Mouse (Mus musculus) kidney, postnatal 14 days (tissue): Measurements from ENCODE around the gene Zbtb4.

ENCODE experiments used
- DNase-seq: peaks from one replicate; pipeline ENCODE4 v3.0.0; 2022; ENCODE audit warnings: mixed read lengths

Zbtb4 gene

DNA sequence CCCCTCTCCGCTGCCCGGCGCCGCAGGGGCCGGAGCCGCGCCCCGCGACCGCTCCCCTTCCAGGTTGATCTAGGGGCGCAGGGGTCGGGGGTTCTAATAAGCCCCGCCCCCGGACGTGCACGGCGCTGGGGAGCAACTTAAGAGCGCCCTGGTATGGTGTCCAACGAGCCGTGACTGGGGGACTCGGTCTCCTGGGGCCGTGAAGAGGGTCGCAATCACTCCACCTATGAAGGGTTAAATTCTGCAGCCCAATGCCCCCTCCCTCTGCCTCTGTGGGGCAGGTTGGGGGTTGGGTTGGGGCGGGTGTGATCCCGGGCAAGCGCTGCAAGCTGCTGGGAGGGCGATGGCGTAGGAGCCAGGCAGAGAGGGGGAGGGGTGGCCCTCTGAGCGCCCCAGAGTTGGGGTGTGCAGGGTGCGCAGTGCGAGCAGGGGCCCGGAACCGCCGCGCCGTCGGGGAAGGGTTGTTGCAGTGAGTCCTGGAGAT, 456 bp downstream of the Zbtb4 start:
- DNase-seq = peak; percentile 82

DNA sequence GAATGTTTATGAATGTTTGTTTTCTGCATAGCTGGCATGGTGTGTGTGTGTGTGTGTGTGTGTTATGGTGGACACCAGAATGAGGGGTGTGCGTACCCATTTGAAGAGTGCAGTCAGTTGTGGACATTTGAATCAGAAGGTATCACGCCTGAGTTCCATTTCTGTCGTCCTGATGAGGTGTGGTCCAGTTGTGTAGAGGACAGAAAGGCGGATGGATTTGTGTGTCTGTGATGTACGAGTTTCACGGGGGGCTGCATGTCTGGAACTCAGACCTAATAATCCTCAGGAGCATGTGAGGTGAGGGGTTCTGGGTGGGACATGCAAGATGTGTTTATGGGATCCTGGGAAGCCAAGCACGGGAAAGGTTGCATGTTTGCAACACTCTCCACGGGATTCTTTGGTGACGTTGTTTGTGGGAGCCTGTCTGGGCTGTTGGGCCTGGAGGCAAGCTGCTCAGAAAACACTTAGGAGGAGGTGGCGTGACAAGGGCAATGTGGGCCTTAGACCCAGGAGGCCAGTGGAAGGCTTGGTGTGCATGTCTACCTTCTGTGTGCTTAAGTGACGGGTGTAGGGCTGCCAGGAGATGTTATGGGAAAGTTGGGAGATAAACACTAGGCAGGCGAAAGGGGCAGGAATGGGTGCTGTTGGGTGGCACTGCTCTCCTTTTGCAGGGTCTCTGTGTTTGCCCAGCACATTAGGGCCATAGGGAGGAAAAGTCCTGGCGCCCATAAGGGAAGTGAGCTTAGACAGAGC, 1.3 kb downstream of the Zbtb4 start:
- DNase-seq = no peak

DNA sequence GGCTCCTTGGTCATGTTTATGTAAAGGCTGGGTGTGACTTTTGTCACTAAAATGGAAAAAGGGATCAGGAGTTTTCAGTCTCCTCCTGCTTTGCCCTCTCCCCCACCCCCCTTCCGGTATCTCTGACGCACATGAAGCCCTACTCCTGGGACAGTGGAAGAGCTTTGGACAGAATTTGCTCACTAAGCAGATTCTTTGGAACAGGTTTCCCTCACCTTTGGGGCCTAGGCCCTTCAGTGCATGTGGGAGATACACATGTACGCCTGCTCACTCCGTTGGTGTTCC, 1.9 kb downstream of the Zbtb4 start:
- DNase-seq = no peak

DNA sequence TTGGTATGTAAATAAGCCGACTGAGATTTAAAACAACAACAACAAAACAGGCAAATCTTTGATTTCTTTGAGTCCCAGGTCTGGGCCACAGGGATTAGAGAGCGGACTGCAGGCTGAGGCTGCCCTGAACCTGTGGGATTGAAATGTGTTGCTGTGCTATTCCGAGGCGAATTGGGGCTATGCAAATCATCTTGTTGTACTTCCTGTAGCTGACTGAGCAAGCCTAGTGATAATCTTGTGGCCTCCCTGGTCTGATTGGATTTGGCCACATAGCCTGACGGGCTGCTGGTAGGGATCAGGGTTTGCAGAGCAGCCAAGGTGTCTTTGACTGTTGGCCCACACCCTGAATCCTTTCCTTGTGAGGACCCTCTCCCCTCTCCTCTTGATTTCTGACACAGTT, 9.2 kb downstream of the Zbtb4 start:
- DNase-seq = no peak

DNA sequence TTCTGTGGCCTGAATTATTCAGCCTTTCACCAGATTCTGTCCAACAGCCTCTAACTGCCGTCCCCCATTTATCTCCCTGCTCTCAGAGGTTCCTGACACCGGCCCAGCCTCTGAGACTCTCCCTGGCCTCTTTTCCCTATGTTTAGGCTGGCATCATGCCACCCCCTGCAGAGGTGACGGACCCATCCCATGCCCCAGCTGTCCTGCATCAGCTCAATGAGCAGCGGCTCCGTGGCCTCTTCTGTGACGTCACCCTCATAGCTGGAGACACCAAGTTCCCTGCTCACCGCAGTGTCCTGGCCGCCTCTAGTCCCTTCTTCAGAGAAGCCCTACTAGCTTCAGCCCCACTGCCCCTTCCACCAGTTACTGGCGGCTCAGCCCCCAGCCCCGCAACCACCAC, 10.0 kb downstream of the Zbtb4 start:
- DNase-seq = no peak

DNA sequence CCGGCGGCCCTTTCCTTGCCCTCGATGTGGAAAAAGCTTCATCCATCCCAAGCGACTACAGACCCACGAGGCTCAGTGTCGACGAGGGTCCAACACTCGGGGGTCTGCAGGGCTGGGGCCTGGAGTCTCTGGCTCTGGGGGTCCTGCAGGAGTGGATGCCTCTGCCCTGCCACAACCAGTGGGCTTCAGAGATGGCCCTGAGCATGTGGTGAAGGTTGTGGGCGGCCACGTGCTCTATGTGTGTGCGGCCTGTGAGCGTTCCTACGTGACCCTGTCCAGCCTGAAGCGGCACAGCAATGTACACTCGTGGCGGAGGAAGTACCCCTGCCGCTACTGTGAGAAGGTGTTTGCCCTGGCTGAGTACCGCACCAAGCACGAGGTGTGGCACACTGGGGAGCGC, 10.8 kb downstream of the Zbtb4 start:
- DNase-seq = no peak

DNA sequence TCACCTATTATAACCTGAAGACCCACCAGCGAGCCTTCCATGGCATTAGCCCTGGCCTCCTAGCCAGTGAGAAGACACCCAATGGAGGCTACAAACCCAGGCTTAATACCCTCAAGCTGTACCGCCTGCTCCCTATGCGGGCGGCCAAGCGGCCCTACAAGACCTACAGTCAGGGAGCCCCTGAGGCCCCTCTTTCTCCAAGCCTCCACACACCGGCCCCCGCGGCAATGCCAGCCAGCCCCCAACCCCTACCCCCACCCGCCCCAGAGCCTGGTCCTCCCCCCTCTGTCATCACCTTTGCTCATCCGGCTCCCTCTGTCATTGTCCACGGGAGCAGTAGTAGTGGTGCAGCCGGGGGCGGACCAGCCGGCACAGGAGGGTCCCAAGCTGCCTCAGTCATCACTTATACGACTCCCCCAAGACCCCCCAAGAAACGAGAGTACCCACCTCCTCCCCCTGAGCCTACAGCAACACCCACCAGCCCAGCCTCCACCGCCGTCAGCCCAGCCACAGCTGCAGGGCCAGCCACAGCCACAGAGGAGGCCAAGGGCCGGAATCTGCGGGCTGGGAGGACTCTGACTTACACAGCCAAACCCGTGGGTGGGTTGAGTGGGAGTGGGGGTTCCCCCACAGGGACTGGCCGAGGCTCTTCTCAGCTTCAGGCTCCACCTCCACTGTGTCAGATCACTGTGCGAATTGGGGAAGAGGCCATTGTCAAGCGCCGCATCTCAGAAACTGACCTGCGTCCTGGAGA, 12.0 kb downstream of the Zbtb4 start:
- no peak for DNase-seq

DNA sequence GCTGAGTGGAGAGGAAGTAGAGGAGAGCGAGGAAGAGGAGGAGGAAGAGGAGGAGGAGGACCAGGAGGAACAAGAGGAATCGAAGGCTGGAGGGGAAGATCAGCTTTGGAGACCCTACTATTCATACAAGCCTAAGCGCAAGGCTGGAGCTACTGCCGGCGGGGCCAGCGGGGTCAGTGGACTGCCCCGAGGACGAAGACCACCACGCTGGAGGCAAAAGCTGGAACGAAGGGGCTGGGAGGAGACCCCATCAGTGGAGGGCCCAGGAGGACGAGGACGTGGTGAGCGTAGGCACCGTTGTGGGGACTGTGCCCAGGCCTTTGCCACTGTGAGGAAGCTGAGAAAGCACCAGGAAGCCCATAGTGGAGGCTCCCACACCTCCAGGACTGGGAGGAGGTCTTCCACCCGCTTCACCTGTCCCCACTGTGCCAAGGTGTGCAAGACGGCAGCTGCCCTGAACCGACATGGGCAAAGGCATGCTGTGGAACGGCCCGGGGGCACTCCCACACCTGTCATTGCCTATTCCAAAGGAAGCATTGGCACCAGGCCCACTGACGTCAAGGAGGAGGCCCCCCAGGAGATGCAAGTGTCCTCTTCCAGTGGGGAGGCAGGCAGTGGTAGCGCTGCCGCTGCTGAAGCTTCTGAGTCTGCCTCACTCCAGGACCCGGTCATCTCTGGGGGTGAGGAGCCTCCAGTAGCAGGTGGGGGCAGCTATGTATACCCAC, 12.7 kb downstream of the Zbtb4 start:
- DNase-seq = peak; percentile 47

DNA sequence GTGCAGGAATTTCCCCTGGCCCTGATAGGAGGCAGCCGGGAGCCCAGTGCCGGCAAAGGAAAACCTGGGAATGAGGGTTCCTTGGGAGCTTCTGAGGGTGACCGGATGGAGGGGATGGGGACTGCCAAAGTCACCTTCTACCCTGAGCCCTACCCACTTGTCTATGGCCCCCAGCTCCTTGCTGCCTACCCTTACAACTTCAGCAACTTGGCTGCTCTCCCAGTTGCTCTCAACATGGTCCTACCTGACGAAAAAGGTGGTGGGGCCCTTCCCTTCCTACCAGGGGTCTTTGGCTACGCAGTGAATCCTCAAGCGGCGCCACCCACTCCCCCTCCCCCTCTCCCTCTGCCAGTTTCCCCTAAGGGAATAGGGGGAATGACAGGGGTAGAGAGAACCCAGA, 13.3 kb downstream of the Zbtb4 start:
- DNase-seq = no peak

DNA sequence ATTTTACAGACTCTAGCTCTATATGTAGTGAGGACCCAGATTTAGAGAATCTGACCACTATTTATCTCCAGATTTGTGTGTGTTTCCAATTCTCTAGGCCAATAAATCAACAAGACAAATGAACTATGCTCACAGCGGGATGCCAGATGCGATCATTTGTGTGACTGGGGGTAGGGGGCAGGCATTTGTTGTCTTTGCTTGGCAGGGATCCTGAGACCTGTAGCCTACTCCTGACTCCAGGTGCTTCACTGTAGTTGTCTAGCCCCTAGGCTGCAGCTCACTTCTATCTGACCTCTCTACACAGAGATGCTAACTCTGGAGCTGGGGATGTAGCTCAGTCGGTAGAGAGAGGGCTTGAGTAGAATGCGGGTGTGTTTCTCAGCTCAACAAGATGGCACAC, 16.1 kb downstream of the Zbtb4 start:
- no peak for DNase-seq

DNA sequence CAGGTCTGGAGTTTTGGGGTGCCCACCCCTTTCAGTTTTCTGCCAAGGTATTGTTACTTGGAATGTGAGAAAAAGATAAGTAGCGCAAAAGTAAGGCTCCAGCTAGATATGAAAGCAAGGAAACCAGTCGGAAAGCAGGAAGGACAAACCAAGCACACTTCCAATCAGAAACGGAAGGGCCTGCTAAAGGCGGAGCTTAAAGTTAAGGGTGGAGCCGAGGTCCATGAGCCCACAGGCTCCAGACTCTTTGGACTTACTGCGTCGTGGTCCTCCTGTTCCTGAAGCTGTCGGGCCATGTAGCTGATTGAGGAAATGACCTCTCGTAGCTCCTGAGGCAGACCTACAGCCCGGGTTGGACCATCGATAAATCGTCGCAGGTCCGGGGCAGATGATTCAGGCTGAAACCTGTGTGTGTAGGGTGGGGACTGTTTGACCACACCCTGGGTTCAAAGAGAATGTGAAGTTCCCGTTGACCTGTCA, 19.1 kb downstream of the Zbtb4 start:
- DNase-seq = peak; percentile 58

DNA sequence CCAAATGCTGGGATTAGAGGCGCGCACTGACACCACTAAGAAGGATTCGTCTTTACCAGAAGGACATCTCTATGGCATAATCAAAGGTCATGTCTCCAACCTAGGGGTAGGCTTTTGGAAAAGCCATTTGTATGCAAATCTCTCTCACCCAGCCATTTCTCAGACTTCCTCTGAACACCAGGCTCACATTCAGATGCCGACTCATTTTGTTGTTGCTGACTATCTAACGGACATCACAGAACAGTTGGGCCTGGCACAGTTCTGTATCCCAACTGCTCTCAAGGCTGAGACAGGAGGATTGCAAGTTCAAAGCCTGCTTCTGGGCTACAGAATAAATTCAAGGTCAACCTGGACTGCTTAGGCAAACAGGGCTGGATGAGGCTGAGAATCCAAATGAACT, 21.6 kb downstream of the Zbtb4 start:
- no peak for DNase-seq

DNA sequence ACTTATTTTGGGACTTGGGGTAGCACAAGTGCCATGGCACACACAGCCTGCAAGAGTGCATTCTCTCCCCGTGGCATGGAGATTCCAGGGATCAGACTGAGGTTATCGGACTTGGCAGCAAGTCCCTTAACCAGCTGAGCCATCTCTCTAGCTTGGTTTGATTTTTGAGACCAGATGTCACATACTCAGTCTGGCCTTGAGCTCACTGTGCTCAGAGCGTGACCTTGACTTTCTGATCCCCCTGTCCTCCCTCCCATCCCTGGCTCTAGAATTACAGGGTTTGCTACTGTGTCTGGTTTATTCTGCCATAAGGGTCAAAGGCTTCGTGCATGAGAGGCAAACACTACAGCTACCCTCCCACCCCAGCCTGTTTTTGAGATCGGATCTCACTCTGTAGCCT, 23.7 kb downstream of the Zbtb4 start:
- DNase-seq = no peak

DNA sequence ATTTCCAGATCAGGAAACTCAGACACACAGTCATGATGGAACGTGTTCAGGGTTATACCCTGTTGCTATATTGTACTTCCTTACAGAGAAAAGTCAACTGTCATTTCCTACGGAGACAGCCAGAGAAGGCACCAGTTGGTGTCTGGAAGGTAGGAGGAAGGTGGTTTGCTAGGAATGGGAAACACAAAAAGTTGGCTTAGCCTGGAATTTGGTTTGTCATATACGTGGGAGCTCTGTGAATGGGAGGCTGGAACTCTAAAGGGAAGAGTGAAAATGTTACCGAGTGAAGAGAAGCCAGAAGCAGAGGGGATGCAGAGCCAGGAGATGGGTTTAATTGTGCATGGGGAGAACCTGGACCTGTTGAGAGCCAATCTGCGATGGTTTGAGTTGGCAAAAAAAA, 25.7 kb downstream of the Zbtb4 start:
- DNase-seq = no peak

DNA sequence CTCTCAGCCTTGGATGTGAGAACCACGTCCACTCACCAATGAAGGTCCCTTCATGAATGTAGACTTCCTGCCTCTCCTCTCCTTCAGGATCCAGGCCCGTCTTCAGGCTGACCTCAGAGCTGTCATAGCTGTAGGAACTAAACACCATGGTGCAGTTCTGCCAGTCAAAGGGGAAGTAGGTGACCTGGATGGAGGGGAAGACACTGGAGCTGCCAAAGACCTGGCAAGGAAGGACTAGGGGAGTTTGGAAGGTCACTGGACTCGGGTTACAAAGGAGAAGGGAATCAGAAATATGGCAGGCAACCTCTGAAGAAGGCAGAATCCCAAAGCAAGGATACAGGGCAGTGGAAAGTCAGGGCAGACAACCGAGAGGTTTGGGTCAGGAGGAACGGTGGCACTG, 27.7 kb downstream of the Zbtb4 start:
- DNase-seq = no peak

DNA sequence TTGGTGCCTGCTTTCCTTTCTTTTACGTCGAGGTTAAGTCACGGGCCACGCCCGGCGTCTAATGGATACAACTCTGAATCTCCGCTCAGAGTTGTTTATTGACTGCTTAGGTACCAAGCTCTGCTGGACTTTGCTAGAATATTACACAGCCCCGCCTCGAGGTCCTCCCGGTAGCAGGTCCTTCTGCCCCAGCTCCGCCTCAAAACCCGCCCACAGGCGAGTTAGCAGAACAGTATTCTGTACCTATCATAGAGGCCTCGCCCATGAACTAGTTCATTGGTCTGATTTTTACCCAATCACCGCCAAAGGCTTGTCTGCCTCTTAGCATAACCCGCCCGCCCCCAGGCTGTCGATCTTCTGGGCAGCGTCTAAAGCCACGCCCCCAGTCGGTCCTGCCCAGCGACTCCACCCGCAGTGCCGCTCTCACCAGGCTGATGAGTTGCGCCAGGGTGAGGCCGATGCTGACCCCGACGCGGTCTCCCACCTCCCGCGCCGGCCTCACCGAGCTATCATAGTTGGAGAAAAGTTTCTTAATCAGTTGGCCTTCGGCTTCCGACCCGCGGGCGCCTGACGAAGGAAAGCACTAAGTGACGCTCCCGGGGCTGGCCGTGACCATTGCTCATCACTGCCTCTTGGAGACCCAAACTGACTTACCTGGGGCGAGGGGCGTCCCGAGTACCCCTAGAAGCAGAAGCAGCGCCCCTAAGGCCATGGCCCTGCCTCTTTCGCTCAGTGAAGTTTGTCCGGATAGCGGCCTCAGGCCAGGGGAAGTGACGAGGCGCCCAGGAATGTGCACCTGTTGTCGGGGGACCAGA, 29.7 kb downstream of the Zbtb4 start, which contains the start of gene Chrnb1:
Gene Chrnb1, minus strand, starts transcription at position 776 of the 815 bp plus-strand sequence.
- DNase-seq = peak; percentile 98

DNA sequence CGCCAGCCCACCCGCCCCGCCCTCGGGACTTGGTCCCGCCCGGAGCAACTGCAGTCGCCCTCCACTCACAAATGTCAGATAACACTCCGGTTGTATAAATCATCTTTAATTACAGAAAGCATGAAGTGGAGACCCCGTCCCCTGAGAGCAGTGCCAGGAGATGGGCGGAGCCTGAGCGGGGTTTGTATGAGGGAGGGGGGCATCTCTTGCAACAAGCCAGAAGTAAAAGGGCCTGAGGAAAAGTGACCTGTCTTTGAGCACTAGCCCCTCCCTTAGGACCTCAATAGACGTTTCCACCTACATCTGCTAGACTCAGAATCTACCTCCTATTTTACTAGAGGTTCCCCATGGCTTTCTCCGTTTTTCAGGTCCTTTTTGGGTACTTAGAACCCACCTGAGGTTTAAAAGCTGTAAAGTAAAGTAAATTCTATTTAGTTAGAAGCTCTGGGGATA, 30.3 kb downstream of the Zbtb4 start:
- no peak for DNase-seq

DNA sequence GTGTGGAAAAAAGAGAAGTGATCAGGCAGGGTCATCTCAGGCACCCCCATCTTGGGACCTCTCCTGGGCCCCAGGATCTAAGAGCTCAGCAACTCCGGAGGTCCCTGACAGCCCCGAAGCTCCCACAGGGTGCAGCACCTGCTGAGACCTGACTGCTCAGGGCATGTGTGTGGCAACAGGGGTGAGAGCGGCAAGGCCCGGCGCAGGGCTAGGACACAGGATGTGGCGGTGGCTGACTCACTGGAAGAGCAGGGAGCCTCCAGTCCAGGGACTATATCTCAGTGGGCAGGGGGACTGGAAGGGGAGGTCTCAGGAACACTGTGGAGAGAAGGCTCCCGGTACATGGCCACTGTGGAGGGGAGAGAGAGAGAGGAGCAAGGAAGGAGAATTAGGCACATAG, 32.2 kb downstream of the Zbtb4 start:
- no peak for DNase-seq

DNA sequence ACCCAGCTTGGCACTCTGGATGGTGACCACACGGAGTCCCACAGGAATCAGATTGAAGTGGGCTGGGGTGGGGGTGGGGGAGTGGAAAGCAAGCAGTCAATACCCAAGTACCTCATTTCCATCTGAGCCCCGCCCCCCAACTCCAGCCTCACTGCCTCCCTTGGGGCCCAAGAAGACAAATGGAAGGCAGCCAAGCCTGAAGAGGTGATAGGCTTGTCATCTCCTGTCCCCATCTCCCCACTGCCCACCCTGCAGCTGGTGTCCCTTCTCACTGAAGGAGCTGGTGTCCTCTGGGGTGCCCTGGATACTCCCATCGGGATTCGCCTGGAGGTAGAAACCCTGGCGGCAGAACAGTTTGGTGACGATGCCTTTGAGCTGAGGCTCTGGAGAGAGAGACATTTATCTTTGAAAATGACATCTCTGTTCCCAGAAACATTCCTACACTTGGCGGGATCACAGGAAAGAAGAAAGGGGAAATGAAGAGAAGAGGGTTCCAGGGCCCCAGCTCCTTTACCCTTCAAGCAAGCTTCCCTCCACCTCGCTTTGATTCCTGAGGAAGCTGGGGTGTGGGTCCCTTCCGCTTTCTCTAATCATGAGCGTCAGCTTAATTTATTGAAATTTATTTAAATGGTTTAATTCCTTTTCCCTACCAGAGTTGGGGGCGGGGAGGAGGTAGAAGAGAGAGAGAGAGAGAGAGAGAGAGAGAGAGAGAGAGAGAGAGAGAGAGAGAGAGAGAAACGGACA, 33.9 kb downstream of the Zbtb4 start:
- no peak for DNase-seq

DNA sequence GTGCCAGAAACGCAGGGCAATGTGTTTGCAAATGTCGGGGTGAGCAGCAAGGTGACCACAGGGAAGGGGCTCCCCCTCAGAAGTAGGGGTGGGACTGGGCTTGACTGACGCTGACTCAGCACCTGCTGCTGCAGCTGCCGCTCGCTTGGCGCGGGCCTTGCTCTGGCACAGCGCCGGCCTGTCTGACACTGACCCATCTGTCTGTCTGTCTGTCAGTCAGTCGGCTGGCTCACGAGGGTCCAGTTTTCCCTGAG, 34.4 kb downstream of the Zbtb4 start:
- peak; percentile 32 for DNase-seq

DNA sequence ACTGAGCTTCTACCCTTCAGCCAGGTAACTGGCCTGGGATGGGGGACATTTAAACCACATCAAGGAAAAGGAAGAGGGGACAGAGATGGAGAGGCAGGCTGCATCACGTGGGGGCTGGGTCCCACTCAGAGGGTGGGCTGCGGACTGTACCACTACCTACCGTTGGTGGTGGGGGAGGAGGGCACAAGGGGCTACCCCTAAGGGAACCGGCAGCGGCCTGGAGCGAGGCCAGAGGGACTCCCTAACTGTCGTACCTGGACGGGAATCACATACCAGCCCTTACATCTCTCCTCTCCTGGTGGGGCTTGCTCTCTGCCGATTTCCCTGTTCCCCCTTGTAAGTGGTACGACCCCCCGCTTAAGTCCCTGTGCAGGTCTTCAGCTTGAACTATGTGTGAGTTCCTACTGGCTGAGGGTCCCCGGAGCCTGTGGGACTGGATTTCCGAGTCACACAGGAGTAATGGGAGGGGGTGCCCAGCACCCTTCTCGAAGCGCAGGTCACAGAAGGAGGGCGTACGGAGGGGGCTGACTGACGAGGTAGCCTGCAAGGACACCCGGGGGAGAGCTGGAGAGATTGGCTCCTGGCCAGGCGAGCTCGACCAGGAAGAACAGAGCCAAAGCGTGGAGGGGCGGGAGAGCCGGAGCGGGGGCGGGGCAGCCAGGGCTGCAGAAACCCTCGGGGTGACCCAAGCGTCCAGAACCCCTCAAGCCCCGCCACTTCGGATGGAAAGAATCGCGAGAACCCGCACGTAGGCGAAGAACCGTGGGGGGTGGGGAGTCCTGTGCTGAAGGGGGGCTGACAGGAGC, 34.9 kb downstream of the Zbtb4 start:
- DNase-seq = peak; percentile 79
